Comparison of ENCODE assay signal across 17 mouse cellular contexts in the genomic region with DNA sequence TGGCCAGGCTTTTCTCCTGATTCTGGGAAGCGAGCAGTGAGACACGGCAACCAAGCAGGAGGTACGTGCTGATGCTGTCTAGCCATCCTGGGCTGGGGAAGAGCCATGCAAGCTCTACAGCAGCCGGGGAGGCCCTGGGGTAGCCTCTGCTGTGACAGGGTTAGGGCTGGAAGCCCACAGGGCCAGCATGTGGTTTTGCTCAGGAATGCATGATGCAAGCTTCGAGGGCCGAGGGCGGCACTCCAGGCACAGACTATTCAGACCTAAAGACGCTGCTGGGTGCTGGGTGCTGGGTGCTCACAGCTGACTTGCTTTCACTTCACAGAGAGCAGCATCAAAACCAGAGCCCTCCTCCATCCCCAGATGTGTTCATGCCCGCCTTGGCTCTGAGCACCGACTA.
DNase-seq lines count a peak whose midpoint lies in the region; TF ChIP-seq lines count a peak whose summit lies in the region.
"Had no signal": no experiment of that assay in that cellular context is flagged by ENCODE, and none has a peak within 500 bp of the region (broad histone marks: within the 10 kb centered on the region; RNA-seq: fewer than 3 reads in every experiment).

No protein-coding gene starts in this region.

- no peak for DNase-seq in heart, embryonic 10.5 days (ENCODE audit: low spot score)
- no peak for DNase-seq in heart, adult 2 months
- DNase-seq in 3134 (ENCODE audit: extremely low read depth, insufficient read length, low spot score) (peak; percentile 71), NIH3T3 (ENCODE audit: low read depth) (peak; percentile 47)
- DNase-seq in limb, embryonic 10.5 days (ENCODE audit: low spot score): no peak
- no peak for DNase-seq in ovary, adult 18-20 months (ENCODE audit: low spot score)
- no peak for DNase-seq in urinary bladder, postnatal 14 days (ENCODE audit: low spot score)
- DNase-seq: adrenal gland, adult 8-10 months; adrenal gland, postnatal 36 days; cerebellum, adult 2 months; cerebellum, postnatal 14 days; embryo, embryonic 11 days; gastrocnemius, postnatal 10 days; heart, adult 18-20 months had no signal

- TF ChIP-seq CTCF in heart, adult 2 months (IDR thresholded peaks at IDR 0.05): no peak

- H3K27me3 ChIP-seq in heart, embryonic 10.5 days (ENCODE audit: insufficient read depth, poor library complexity, severe bottlenecking): peaks cover 22% of the 10 kb centered on the region; the same call in 1 of the 2 replicates
- no peaks in the 10 kb centered on the region for H3K27me3 ChIP-seq in heart, adult 2 months (ENCODE audit: control insufficient read depth, insufficient read depth, low read length)
- H3K27me3 ChIP-seq in limb, embryonic 10.5 days (ENCODE audit: low read depth, poor library complexity, severe bottlenecking): peaks cover 79% of the 10 kb centered on the region
- H3K27me3 ChIP-seq: heart, embryonic 12.5 days had no signal

- no peak for TF ChIP-seq POLR2A in heart, adult 2 months (IDR thresholded peaks at IDR 0.05; ENCODE audit: insufficient read depth, low read depth, low read length)

- H3K79me2 ChIP-seq in heart, adult 2 months (replicated peaks; ENCODE audit: control insufficient read depth, insufficient read depth, low read length): no peaks in the 10 kb centered on the region

- no peak overlapping the region for H3K4me3 ChIP-seq in heart, embryonic 10.5 days
- H3K4me3 ChIP-seq in heart, adult 2 months: no peak overlapping the region
- no peak overlapping the region for H3K4me3 ChIP-seq in limb, embryonic 10.5 days
- H3K4me3 ChIP-seq: embryonic facial prominence, embryonic 13.5 days; heart, embryonic 12.5 days had no signal

- 0 out of 2 replicates have a peak overlapping the region, but pooled peaks have one; percentile 39 for H3K27ac ChIP-seq in heart, embryonic 10.5 days
- H3K27ac ChIP-seq in heart, adult 2 months: no peak overlapping the region
- peak overlapping the region; percentile 86 for H3K27ac ChIP-seq in limb, embryonic 10.5 days
- H3K27ac ChIP-seq: embryonic facial prominence, embryonic 13.5 days had no signal

- TF ChIP-seq EP300 in heart, adult 2 months (IDR thresholded peaks at IDR 0.05; ENCODE audit: insufficient read depth, low read depth, low read length): no peak

- intact Hi-C loops in heart, adult 2 months (cut with DNase I): no loop called here

- H3K9me3 ChIP-seq in heart, embryonic 10.5 days: no peaks in the 10 kb centered on the region
- no peaks in the 10 kb centered on the region for H3K9me3 ChIP-seq in limb, embryonic 10.5 days (replicated peaks)
- H3K9me3 ChIP-seq: embryonic facial prominence, embryonic 13.5 days; heart, embryonic 12.5 days had no signal

- no peak overlapping the region for H3K9ac ChIP-seq in heart, adult 2 months (ENCODE audit: low read depth, low read length)
- H3K9ac ChIP-seq: heart, embryonic 12.5 days had no signal

- peaks cover 69% of the 10 kb centered on the region for H3K4me1 ChIP-seq in heart, embryonic 10.5 days
- 0 out of 2 replicates have a peak, but pooled peaks cover 2% of the 10 kb centered on the region for H3K4me1 ChIP-seq in heart, adult 2 months (ENCODE audit: control insufficient read depth, insufficient read depth, low read length)
- peaks cover 83% of the 10 kb centered on the region for H3K4me1 ChIP-seq in limb, embryonic 10.5 days

- WGBS in heart, embryonic 10.5 days: 83% methylated on average over 10 of the region's 10 CpGs
- 93% methylated on average over 10 of the region's 10 CpGs for WGBS in heart, adult 2 months
- WGBS in limb, embryonic 10.5 days: 84% methylated on average over 10 of the region's 10 CpGs

- no peaks in the 10 kb centered on the region for H3K36me3 ChIP-seq in heart, embryonic 10.5 days
- no peaks in the 10 kb centered on the region for H3K36me3 ChIP-seq in heart, adult 2 months (ENCODE audit: control insufficient read depth, insufficient read depth, low read length)
- no peaks in the 10 kb centered on the region for H3K36me3 ChIP-seq in limb, embryonic 10.5 days
- H3K36me3 ChIP-seq: embryonic facial prominence, embryonic 13.5 days; G1E; heart, embryonic 12.5 days had no signal

Comparison
In these comparisons a context has a peak if more than half of its experiments do, and no peak if none do; other contexts are left out.
1. DNase-seq: peak in 3134 (single experiment) and NIH3T3 (single experiment); none in heart, embryonic 10.5 days (single experiment), heart, adult 2 months (0 of 2), limb, embryonic 10.5 days (single experiment), ovary, adult 18-20 months (single experiment) and urinary bladder, postnatal 14 days (single experiment).